Mouse (Mus musculus) lung, adult 2 months (tissue): ENCODE data around the gene Siglecg.

ENCODE experiments used
- CTCF ChIP-seq: fragments of 200-500 bp; IDR thresholded peaks from 2 replicates; pipeline ENCODE4 v1.5.1; 2011; ENCODE audit warnings: mild to moderate bottlenecking, low read length, control low read depth; ENCODE audit not compliant: insufficient read depth
- POLR2A ChIP-seq: fragments of 200-500 bp; IDR thresholded peaks from 2 replicates; pipeline ENCODE4 v1.6.1; 2011; ENCODE audit warnings: low read depth, mild to moderate bottlenecking, control low read depth, low read length, borderline replicate concordance; ENCODE audit errors: extremely low read depth

- TF ChIP-seq CTCF = no peak
- TF ChIP-seq POLR2A = no peak
These were observed 41.8 kb downstream of the Siglecg start for GRCm38 (mm10) chr7:43449811-43450210.
